Mouse (Mus musculus): ENCODE measurements at regions not wholly inside any gene's neighbourhood (a gene's known extent, or its start where the extent isn't known, plus 50 kb on each side); places are given as distances from the start of the nearest gene placed in this dataset.

GRCm38 (mm10) chr8:25428761-25429160 lies 604.6 kb upstream of the Adam5 start:
- H3K9ac ChIP-seq (ENCODE audit: low read depth, low read length): no peak overlapping the region
- ATAC-seq (ENCODE audit: low FRiP score): no peak
- no peak for DNase-seq (ENCODE audit: low spot score)
- H3K27ac ChIP-seq (ENCODE audit: low read depth, low read length): no peak overlapping the region
- no peaks in the 10 kb centered on the region for H3K27me3 ChIP-seq (ENCODE audit: control insufficient read depth, insufficient read depth, low read length)
- no peaks in the 10 kb centered on the region for H3K36me3 ChIP-seq (ENCODE audit: control insufficient read depth, insufficient read depth, low read length)
- 82% methylated on average over 2 of the region's 2 CpGs for WGBS
- H3K4me2 ChIP-seq (replicated peaks; ENCODE audit: low read depth, low read length): no peak overlapping the region
- H3K9me3 ChIP-seq (ENCODE audit: control insufficient read depth, low read length): no peaks in the 10 kb centered on the region
- no peak overlapping the region for H3K4me3 ChIP-seq (ENCODE audit: low read depth, low read length)
- peaks cover 7% of the 10 kb centered on the region for H3K4me1 ChIP-seq (replicated peaks; ENCODE audit: control insufficient read depth, insufficient read depth, low read length)

- Histone ChIP-seq H3K9me3 (ENCODE audit: control insufficient read depth, low read length) (no peaks in the 10 kb centered on the region), H3K4me2 (replicated peaks; ENCODE audit: low read depth, low read length) (no peak overlapping the region), H3K27ac (ENCODE audit: low read depth, low read length) (no peak overlapping the region), H3K4me1 (replicated peaks; ENCODE audit: control insufficient read depth, insufficient read depth, low read length) (peaks cover 7% of the 10 kb centered on the region), H3K4me3 (ENCODE audit: low read depth, low read length) (no peak overlapping the region), H3K9ac (ENCODE audit: low read depth, low read length) (no peak overlapping the region), H3K27me3 (ENCODE audit: control insufficient read depth, insufficient read depth, low read length) (no peaks in the 10 kb centered on the region), H3K36me3 (ENCODE audit: control insufficient read depth, insufficient read depth, low read length) (no peaks in the 10 kb centered on the region)
- no peak for DNase-seq (ENCODE audit: low spot score)
- WGBS: 47% methylated on average over 1 of the region's 1 CpGs
- no peak for ATAC-seq (ENCODE audit: low FRiP score)
Measured at GRCm38 (mm10) chr8:25426207-25426606, 602.0 kb upstream of the Adam5 start.

DNA sequence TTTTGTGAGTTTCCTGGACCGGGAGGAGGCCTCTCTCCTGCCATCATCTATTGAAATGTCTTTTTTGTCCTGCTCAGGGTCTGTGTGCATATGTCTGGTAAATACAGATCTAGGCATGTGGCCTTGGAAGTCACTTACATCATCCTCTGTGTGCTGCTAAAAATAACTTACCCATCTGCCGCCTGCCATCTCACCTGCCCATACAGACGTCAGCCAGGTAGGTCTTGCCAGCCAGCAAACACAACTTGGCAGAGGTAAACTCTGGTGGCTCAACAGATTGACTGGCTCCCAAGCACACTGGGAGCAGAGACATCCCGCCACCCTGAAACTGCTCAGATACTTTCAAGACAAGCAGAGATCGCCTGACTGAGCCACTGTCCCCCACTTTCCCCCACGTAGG lies 597.3 kb upstream of the Adam5 start:
- H3K27ac ChIP-seq (ENCODE audit: low read depth, low read length): no peak overlapping the region
- H3K4me3 ChIP-seq (ENCODE audit: low read depth, low read length): no peak overlapping the region
- H3K9ac ChIP-seq (ENCODE audit: low read depth, low read length): no peak overlapping the region
- no peaks in the 10 kb centered on the region for H3K27me3 ChIP-seq (ENCODE audit: control insufficient read depth, insufficient read depth, low read length)
- H3K4me2 ChIP-seq (replicated peaks; ENCODE audit: low read depth, low read length): no peak overlapping the region
- no peaks in the 10 kb centered on the region for H3K4me1 ChIP-seq (replicated peaks; ENCODE audit: control insufficient read depth, insufficient read depth, low read length)
- H3K36me3 ChIP-seq (ENCODE audit: control insufficient read depth, insufficient read depth, low read length): no peaks in the 10 kb centered on the region
- 94% methylated on average over 6 of the region's 6 CpGs for WGBS
- ATAC-seq (ENCODE audit: low FRiP score): no peak
- no peak for DNase-seq (ENCODE audit: low spot score)
- H3K9me3 ChIP-seq (ENCODE audit: control insufficient read depth, low read length): no peaks in the 10 kb centered on the region

DNA sequence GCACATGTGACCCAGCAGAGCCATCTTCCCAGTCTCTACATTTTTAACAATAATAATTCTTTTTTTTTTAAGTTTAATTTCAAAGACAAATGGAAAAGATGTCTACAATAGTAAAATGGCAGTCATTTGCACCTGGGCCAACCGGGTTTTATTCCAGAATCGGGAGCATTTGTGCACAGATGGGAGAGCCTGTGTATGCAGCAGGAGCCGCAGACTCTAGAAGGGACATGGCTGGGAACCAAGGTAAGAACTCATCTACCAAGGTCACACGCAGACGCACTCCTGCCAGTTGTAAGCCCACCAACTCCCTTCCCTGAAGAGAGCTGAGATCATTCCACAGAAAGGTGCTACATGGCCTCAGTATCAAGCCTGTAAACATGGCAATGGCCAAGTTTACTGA lies 586.4 kb upstream of the Adam5 start:
- Histone ChIP-seq H3K4me2 (replicated peaks; ENCODE audit: low read depth, low read length) (no peak overlapping the region), H3K27ac (ENCODE audit: low read depth, low read length) (no peak overlapping the region), H3K9me3 (ENCODE audit: control insufficient read depth, low read length) (no peaks in the 10 kb centered on the region), H3K27me3 (ENCODE audit: control insufficient read depth, insufficient read depth, low read length) (no peaks in the 10 kb centered on the region), H3K4me1 (replicated peaks; ENCODE audit: control insufficient read depth, insufficient read depth, low read length) (no peaks in the 10 kb centered on the region), H3K36me3 (ENCODE audit: control insufficient read depth, insufficient read depth, low read length) (no peaks in the 10 kb centered on the region), H3K4me3 (ENCODE audit: low read depth, low read length) (no peak overlapping the region), H3K9ac (ENCODE audit: low read depth, low read length) (no peak overlapping the region)
- ATAC-seq (ENCODE audit: low FRiP score) (no peak), DNase-seq (ENCODE audit: low spot score) (no peak)
- 96% methylated on average over 5 of the region's 5 CpGs for WGBS

DNA sequence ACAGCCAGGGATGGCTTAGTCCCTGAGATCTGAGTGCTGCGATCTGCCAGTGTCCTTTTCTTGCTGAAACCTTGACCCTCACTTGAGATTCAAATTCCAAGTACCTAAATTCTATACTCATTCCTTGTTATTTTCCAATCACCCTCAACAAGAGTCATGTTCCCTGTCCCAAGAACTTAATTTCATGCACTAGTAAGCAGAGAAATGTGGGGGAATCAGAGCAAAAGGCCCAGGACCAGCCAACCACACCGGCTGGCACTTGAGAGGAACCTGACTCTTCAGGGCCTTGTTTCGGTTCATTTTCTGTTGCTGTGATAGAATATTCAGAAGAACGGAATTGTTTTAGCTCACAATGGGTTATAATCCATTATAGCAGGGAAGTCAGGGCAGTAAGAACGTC lies 583.7 kb upstream of the Adam5 start:
- Histone ChIP-seq H3K9me3 (ENCODE audit: control insufficient read depth, low read length) (no peaks in the 10 kb centered on the region), H3K9ac (ENCODE audit: low read depth, low read length) (no peak overlapping the region), H3K27me3 (ENCODE audit: control insufficient read depth, insufficient read depth, low read length) (no peaks in the 10 kb centered on the region), H3K4me2 (replicated peaks; ENCODE audit: low read depth, low read length) (no peak overlapping the region), H3K4me3 (ENCODE audit: low read depth, low read length) (no peak overlapping the region), H3K36me3 (ENCODE audit: control insufficient read depth, insufficient read depth, low read length) (no peaks in the 10 kb centered on the region), H3K4me1 (replicated peaks; ENCODE audit: control insufficient read depth, insufficient read depth, low read length) (no peaks in the 10 kb centered on the region), H3K27ac (ENCODE audit: low read depth, low read length) (no peak overlapping the region)
- ATAC-seq (ENCODE audit: low FRiP score) (no peak), DNase-seq (ENCODE audit: low spot score) (no peak)
- WGBS: 84% methylated on average over 5 of the region's 5 CpGs

- Histone ChIP-seq H3K9ac (ENCODE audit: low read depth, low read length) (no peak overlapping the region), H3K9me3 (ENCODE audit: control insufficient read depth, low read length) (no peaks in the 10 kb centered on the region), H3K4me2 (replicated peaks; ENCODE audit: low read depth, low read length) (0 out of 2 replicates have a peak overlapping the region, but pooled peaks have one; percentile 7), H3K27ac (ENCODE audit: low read depth, low read length) (peak overlapping the region; percentile 62; the same call in 1 of the 2 replicates), H3K4me1 (replicated peaks; ENCODE audit: control insufficient read depth, insufficient read depth, low read length) (peaks cover 19% of the 10 kb centered on the region), H3K36me3 (ENCODE audit: control insufficient read depth, insufficient read depth, low read length) (no peaks in the 10 kb centered on the region), H3K4me3 (ENCODE audit: low read depth, low read length) (no peak overlapping the region), H3K27me3 (ENCODE audit: control insufficient read depth, insufficient read depth, low read length) (no peaks in the 10 kb centered on the region)
- peak; percentile 29 for DNase-seq (ENCODE audit: low spot score)
- peak; percentile 59 for ATAC-seq (ENCODE audit: low FRiP score)
- WGBS: 7% methylated on average over 6 of the region's 6 CpGs
Measured at GRCm38 (mm10) chr8:25392766-25393166, 568.6 kb upstream of the Adam5 start.

GRCm38 (mm10) chr8:25389947-25390346 lies 565.8 kb upstream of the Adam5 start:
- Histone ChIP-seq H3K36me3 (ENCODE audit: control insufficient read depth, insufficient read depth, low read length) (no peaks in the 10 kb centered on the region), H3K4me2 (replicated peaks; ENCODE audit: low read depth, low read length) (no peak overlapping the region), H3K27me3 (ENCODE audit: control insufficient read depth, insufficient read depth, low read length) (no peaks in the 10 kb centered on the region), H3K9ac (ENCODE audit: low read depth, low read length) (no peak overlapping the region), H3K4me3 (ENCODE audit: low read depth, low read length) (no peak overlapping the region), H3K27ac (ENCODE audit: low read depth, low read length) (no peak overlapping the region), H3K9me3 (ENCODE audit: control insufficient read depth, low read length) (no peaks in the 10 kb centered on the region), H3K4me1 (replicated peaks; ENCODE audit: control insufficient read depth, insufficient read depth, low read length) (peaks cover 19% of the 10 kb centered on the region)
- 53% methylated on average over 7 of the region's 10 CpGs for WGBS
- peak; percentile 31 for DNase-seq (ENCODE audit: low spot score)
- no peak for ATAC-seq (ENCODE audit: low FRiP score)

- Histone ChIP-seq H3K36me3 (ENCODE audit: control insufficient read depth, insufficient read depth, low read length) (no peaks in the 10 kb centered on the region), H3K27ac (ENCODE audit: low read depth, low read length) (no peak overlapping the region), H3K9ac (ENCODE audit: low read depth, low read length) (peak overlapping the region; percentile 37; the same call in 1 of the 2 replicates), H3K4me1 (replicated peaks; ENCODE audit: control insufficient read depth, insufficient read depth, low read length) (peaks cover 19% of the 10 kb centered on the region), H3K27me3 (ENCODE audit: control insufficient read depth, insufficient read depth, low read length) (no peaks in the 10 kb centered on the region), H3K4me2 (replicated peaks; ENCODE audit: low read depth, low read length) (no peak overlapping the region), H3K4me3 (ENCODE audit: low read depth, low read length) (no peak overlapping the region), H3K9me3 (ENCODE audit: control insufficient read depth, low read length) (no peaks in the 10 kb centered on the region)
- DNase-seq (ENCODE audit: low spot score) (peak; percentile 34), ATAC-seq (ENCODE audit: low FRiP score) (0 out of 2 replicates have a peak, but pooled peaks have one; percentile 15)
- WGBS: 37% methylated on average over 10 of the region's 10 CpGs
Measured at GRCm38 (mm10) chr8:25389371-25389855, 565.2 kb upstream of the Adam5 start.

DNA sequence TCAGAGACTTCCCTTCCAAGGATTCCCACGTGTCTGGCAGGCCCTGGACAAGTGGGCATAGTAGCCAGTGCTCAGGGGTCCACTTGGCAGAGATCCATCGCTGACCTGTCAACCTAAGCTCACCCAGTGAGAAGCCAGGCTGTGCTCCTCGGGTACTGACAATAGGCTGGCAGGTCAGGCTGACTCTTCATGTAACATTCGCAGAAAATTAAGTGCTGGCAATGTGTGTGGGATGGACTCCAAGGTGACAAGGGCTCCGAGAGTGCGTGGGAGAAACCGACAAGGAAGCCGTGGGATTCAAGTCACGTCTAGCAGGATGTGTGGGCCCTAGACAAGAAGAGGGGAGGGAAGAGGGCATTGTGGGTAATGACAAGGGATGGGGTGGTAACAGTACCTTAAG lies 564.6 kb upstream of the Adam5 start:
- Histone ChIP-seq H3K4me2 (replicated peaks; ENCODE audit: low read depth, low read length) (no peak overlapping the region), H3K36me3 (ENCODE audit: control insufficient read depth, insufficient read depth, low read length) (no peaks in the 10 kb centered on the region), H3K27me3 (ENCODE audit: control insufficient read depth, insufficient read depth, low read length) (no peaks in the 10 kb centered on the region), H3K4me1 (replicated peaks; ENCODE audit: control insufficient read depth, insufficient read depth, low read length) (peaks cover 19% of the 10 kb centered on the region), H3K4me3 (ENCODE audit: low read depth, low read length) (no peak overlapping the region), H3K9me3 (ENCODE audit: control insufficient read depth, low read length) (no peaks in the 10 kb centered on the region), H3K9ac (ENCODE audit: low read depth, low read length) (no peak overlapping the region), H3K27ac (ENCODE audit: low read depth, low read length) (no peak overlapping the region)
- no peak for ATAC-seq (ENCODE audit: low FRiP score)
- 71% methylated on average over 9 of the region's 9 CpGs for WGBS
- DNase-seq (ENCODE audit: low spot score): no peak
